Mouse (Mus musculus): ENCODE results near the gene Zmym1.
"Not testable (repeated sequence)": the region's sequence is repeated elsewhere in the genome, so short reads cannot be mapped to it uniquely, and the experiment has no call there.

The Zmym1 gene

DNA sequence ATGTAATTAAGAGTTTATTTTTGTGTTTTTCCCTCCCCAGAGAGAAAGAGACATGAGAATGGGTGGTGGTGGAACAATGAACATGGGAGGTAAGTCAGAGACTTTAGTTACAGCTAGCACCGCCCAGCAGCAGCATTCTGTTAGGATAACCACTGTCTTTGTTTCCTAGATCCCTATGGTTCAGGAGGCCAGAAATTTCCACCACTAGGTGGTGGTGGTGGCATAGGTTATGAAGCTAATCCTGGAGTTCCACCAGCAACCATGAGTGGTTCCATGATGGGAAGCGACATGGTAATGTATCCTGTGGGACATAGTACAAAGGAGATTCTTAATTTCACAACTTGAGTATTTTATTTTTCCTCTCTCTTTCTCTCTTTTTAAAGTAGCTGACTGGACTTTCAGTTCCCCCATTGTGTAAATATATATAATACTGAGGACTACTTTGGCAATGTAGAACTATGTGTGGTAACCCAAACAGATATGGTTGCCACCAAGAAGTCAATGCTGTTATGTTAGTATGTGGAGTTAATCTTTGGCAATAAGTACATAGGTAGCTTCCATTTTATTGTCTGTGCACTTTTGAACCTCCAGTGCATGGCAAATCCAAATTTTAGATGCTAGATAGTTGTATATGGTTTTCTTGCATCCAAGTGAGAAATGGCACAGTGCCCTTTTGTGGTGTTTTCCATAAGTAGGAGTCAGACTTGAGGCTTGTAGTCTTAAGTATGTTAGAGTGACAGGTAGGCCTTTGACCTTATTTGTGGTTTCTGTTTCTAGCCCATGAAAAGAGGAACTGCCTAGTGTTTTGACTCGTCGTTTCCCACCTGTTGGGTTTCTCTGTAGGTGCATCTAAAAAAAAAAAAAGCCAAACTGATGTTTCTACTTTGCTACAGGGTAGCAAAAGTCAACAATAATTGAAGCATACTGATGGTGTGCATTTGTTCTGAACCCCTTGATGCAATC is 33.4 kb downstream of the Zmym1 start:
- peak in 1 of 2 experiments; percentile 25 for DNase-seq (ENCODE audit: low spot score in 2 of 2)

DNA sequence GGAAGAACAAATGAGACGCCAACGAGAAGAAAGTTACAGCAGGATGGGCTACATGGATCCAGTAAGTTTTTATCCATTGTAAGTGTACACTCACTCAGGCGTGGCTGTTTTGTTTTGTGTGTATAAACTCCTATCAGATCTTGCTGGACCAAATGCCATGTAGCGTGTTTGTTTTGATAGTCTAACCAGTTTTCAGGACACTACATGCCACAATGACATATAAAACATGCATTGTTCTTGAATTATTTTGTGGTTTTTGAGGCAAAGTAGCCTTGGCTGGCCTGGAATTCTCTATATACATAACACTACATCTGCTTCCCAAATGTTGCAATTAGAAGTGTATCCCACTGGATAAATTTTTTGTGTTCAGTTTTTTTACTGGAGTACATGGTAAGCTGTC is 34.1 kb downstream of the Zmym1 start:
- no peak for DNase-seq (ENCODE audit: low spot score in 2 of 2)

DNA sequence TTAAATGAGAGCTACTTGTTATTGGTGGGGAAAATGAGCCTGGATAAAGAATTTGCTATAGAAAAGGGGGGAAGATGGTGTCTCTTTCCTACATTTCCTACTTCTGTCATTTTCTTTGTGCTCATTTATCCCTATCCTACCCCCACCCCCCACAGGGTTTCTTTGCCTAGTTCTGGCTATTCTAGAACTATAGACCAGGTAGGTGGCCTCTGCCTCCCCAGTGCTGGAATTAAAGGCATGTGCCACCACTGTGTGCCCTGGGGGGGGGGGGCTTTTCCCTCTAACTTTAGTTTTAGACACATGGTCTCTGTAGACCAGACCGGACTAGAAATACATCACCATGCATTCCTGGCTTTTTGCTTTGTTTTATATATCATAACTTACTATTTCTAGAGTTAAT is 36.7 kb downstream of the Zmym1 start:
- DNase-seq (ENCODE audit: low spot score in 2 of 2), result no peak

DNA sequence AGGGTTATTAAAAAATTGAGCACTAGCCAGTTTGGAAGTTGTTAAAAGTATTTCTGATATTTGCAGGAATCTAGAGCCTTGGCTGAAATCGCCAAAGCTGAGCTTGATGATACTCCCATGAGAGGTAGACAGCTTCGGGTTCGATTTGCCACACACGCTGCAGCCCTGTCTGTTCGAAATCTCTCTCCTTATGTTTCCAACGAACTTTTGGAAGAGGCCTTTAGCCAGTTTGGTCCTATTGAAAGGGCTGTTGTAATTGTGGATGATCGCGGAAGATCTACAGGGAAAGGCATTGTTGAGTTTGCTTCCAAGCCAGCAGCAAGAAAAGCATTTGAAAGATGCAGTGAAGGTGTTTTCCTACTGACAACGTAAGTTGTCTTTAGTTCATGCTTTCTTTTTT is 37.8 kb downstream of the Zmym1 start:
- DNase-seq (ENCODE audit: low spot score in 2 of 2), result no peak

DNA sequence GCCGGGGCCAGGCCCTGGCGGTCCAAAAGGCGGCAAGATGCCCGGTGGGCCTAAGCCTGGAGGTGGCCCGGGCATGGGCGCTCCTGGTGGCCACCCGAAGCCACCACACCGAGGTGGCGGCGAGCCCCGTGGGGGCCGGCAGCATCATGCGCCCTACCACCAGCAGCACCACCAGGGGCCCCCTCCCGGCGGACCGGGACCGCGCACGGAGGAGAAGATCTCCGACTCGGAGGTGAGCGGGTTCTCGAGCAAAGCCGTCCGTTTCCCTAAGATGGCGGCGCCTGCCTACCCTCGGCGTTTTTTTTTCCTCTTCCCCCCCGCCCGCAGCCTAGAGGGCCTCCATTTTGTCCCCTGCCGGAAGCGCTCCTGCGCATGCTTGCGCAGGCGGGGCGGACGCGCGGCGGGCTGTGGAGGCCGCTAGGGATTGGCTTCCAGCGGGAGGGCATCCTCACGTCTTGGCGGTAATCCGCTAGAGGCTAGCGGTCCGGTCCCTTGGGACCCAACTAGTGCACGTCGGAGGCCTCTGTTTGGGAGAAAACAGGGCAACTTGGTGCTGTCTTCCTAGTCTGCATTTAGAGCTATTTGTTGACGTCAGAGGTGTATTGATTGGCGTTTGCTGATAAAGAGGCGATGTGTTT is 38.8 kb downstream of the Zmym1 start:
- DNase-seq (ENCODE audit: low spot score in 2 of 2), result peak; percentile 88 to 93

DNA sequence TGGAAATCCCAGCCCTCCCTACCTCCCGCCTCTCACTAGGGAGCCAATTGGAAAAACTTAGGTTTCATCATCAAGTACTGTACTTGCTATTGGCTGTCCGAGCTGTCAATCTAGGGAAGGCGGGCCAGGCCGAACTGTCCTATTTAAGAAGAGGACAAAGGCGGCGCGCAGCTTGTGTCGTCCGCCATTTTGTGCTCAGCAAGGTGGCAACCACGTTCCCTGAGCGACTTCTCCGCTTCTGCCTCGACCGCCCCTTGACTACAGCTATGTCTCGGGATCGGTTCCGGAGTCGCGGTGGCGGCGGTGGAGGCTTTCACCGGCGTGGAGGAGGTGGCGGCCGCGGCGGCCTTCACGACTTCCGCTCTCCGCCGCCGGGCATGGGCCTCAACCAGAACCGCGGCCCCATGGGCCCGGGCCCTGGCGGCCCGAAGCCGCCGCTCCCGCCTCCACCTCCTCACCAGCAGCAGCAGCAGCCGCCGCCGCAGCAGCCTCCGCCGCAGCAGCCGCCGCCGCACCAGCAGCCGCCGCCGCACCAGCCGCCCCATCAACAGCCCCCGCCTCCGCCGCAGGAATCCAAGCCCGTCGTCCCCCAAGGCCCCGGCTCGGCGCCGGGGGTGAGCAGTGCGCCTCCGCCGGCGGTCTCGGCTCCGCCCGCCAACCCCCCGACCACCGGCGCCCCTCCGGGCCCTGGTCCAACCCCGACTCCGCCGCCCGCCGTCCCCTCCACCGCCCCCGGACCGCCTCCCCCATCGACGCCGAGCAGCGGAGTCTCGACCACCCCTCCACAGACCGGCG is 39.6 kb downstream of the Zmym1 start, which contains the start of gene Sfpq:
TSS of gene Sfpq (plus strand) at position 174 of the 795 bp plus-strand sequence.
- peak; percentile 99 to 100 for DNase-seq (ENCODE audit: low spot score in 2 of 2)

DNA sequence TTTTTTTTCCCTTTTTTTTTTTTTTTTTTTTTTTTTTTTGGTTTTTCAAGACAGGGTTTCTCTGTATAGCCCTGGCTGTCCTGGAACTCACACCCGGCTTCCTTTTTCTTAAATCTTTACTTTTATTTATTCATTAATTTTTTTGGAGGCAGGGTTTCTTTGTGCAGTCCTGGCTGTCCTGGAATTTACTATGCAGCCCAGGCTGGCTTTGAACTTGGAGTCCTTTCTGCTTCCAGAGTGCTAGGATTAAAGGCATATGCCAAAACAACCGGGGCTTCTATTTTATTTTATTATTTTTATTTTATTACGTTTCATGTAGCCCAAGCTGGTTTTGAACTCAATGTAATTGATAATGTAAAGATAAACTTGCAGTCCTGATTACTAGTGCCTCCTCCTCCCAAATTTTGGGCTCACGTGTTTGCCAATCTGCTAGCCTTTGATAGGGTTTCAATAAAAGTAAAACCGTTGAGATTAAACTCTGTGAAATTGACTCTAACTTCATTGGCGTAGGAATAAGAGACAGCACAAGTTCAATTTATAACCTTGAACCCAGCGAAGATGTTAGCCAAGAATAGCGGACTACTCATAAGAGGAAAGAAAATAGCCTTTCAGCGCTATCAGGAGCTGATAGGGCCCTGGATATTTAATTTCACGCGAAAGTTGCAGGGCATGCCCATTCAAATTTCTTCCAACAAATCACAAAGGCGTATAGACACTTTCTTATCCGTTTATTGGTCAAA is 40.4 kb downstream of the Zmym1 start:
- no peak for DNase-seq (ENCODE audit: low spot score in 2 of 2)

DNA sequence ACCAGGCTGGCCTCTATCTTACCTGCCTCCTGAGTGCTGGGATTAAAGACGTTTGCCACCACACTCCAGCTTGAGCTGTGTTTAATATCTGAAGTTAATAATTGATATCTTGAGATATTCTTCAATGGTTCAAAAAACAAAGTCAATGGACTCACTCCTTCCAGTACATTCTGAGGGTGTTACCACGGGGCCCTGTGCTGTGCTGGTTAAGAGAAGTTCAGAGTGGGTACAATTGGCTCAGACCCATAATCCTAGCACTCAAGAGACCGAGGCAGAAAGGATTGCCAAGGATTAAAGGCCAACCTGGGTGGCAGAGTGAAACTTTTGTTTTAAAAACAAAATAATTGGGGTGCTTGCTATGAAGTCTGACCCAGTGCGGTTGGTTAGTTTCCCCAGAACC is 44.6 kb downstream of the Zmym1 start:
- DNase-seq (ENCODE audit: low spot score in 2 of 2), result no peak

DNA sequence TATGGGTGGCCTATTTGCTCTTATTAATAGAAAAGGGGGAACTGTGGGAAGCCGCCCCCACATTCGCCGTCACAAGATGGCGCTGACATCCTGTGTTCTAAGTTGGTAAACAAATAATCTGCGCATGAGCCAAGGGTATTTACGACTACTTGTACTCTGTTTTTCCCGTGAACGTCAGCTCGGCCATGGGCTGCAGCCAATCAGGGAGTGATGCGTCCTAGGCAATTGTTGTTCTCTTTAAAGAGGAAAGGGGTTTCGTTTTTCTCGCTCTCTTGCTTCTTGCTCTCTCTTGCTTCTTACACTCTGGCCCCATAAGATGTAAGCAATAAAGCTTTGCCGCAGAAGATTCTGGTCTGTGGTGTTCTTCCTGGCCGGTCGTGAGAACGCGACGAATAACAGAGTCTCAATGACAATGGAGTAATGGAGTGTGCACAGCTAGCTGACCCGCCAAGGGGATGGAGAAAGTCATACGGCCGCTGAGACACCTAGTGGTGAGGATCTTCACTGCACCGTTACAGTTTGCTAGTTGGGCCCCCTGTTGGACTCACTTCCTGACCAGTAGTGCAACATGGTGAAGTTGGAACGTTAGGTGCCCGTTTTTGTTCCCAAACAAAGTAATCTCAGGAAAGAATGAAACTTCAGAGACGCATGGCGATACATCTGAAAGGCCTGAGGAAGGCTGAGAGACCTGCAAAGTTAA is 45.5 kb downstream of the Zmym1 start:
- peak; percentile 86 to 92 for DNase-seq (ENCODE audit: low spot score in 2 of 2)

DNA sequence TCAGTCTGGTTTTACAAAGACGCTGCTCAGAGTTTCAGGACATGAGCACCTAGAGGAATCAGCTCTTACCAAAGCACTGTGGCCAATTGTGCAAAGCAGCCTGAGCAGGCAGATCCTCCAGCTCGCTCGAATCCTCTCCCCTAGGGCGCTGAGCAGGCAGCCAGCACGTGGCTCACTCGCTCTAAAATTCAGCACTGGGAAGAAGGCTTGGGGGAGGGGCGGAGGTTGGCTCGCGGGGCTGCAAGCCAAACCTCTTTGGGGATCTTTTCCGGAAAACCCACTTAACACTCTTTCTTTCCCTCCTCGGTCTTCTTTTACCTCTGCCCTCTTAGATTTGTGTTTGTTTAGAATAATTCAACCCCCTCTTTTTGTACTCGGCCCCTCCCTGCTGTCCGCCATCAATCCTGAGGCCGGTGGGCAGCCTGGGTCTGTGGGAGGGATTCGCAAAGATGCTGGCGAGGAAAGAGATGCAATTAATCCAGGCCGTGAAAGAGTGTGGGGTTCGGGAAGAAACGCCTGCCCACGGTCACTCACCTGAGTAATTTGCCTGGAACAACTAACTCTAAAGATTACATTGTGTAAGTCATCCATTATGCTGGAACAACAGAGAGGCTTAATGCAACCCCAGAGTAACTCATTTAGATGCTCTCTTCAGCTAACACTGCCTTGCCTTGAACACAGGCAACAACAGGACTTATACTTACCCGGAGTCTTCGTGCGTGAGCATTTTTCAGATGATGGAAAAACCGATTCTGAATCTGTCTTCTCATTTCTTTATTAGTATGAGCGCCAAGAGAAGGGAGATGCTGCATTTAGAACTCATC is 55.6 kb downstream of the Zmym1 start:
- no peak for DNase-seq (ENCODE audit: low spot score in 2 of 2)

DNA sequence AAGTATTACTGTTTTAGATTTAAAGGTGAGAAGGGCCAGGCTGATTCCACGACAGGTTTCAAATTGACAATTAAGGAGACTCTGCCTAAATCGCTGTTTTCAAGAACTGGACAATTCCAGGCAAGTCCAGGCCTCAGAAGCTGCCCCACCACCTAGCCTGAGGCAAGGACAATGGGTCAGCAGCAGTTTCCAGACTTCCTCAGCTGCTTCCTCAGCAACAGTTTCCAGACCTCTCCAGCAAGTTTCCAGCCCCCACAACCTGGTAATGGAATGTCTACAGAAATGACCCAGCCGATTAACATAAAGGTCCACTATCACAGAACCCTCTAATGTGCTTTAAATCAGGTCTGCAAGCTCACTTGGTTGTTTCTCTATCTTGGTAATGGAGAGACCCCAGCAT is 56.6 kb downstream of the Zmym1 start:
- DNase-seq (ENCODE audit: low spot score in 2 of 2), result no peak

DNA sequence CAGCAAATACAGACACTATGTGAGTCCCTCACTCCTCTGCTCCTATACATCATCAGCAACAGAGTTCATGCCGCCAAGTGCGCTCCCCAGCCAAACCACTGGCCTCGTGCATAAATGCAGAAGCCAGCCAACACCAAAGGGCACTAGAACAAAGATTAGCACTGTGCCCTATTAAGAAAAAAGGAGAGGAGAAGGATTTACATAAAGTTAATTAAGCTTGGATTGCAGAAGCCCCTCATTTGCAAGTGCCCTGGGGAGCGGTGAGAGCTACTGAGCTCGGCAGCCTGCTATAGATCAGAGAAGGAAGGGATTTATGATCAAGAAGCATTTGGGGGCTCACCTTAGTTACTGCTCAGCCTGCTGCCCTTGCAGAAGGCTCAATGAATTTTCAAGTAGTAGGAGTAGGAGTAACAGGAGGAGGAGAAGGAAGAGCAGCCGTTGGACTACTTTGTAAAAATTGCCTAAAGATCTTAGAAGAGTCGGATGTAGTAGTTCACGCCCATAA is 60.3 kb downstream of the Zmym1 start:
- DNase-seq (ENCODE audit: low spot score in 2 of 2), result no peak

DNA sequence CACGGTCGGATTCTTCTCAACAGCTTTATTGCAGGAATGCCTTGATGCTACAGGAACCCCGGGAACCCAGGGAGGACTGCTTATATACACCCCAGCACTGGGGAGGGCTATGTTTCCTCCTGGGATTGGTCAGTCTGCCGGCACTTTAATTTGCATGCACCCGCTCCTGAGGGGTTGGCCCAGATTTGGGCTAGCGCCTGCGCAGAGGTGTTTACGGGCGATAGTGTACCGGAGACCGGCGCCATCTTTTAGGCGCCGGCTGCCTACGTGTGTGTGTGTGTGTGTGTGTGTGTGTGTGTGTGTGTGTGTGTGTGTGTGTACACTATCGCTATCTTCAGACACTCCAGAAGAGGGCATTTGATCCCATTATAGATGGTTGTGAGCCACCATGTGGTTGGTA is 61.6 kb downstream of the Zmym1 start:
- not testable (repeated sequence) for DNase-seq (ENCODE audit: low spot score in 2 of 2)

Data from spleen, postnatal 4 days (tissue).